Comparison of ENCODE assay signal across 18 mouse cellular contexts in genomic region chr2:180201303-180201702, GRCm38 (mm10).
"Had no signal": no experiment of that assay in that cellular context is flagged by ENCODE, and none has a peak within 500 bp of the region (broad histone marks: within the 10 kb centered on the region; RNA-seq: fewer than 3 reads in every experiment).

No protein-coding gene starts in this region.

- ATAC-seq: liver, embryonic 12.5 days had no signal

- H3K9me3 ChIP-seq: limb, embryonic 10.5 days; limb, embryonic 13.5 days; liver, embryonic 12.5 days; liver, embryonic 15.5 days; lung, embryonic 15.5 days; megakaryocyte, embryonic 14.5 days; midbrain, embryonic 12.5 days; neural tube, embryonic 12.5 days had no signal

- H3K9ac ChIP-seq: limb, embryonic 13.5 days; liver, embryonic 12.5 days; liver, embryonic 15.5 days; lung, embryonic 15.5 days; midbrain, embryonic 12.5 days; neural tube, embryonic 12.5 days had no signal

- H3K27me3 ChIP-seq: limb, embryonic 13.5 days; liver, embryonic 12.5 days; liver, embryonic 15.5 days; lung, embryonic 15.5 days; midbrain, embryonic 12.5 days; neural tube, embryonic 12.5 days had no signal

- H3K4me3 ChIP-seq: layer of hippocampus, adult 2 months; limb, embryonic 10.5 days; limb, embryonic 13.5 days; liver, embryonic 12.5 days; liver, embryonic 15.5 days; lung, embryonic 15.5 days; midbrain, embryonic 12.5 days; neural tube, embryonic 12.5 days had no signal

- H3K4me1 ChIP-seq: limb, embryonic 13.5 days; liver, embryonic 15.5 days had no signal

- H3K36me3 ChIP-seq: liver, embryonic 15.5 days; midbrain, embryonic 12.5 days; neural tube, embryonic 12.5 days had no signal

- DNase-seq: kidney, adult 2 months; kidney, postnatal 25 days; layer of hippocampus, adult 9-11 months; liver; lung, adult 18-20 months; lung, postnatal 36 days; thymus, postnatal 25 days had no signal

- H3K4me2 ChIP-seq: limb, embryonic 13.5 days; liver, embryonic 12.5 days; liver, embryonic 15.5 days; lung, embryonic 15.5 days; midbrain, embryonic 12.5 days; neural tube, embryonic 12.5 days had no signal

- H3K27ac ChIP-seq: kidney, postnatal 0 days; layer of hippocampus, adult 2 months; limb, embryonic 10.5 days; limb, embryonic 13.5 days; liver, embryonic 12.5 days; liver, embryonic 15.5 days; lung, embryonic 15.5 days; midbrain, embryonic 12.5 days; neural tube, embryonic 12.5 days; stomach, postnatal 0 days had no signal
